Mouse (Mus musculus) neural tube, embryonic 15.5 days (tissue): ENCODE data around the gene Sowahc. TPM values are rescaled to one million over a fixed set of nuclear protein-coding genes. Genes with fewer than 3 reads are reported as not detected.

Source experiments
- ATAC-seq: fragments of 200-750 bp; cut with Nextera tagmentation; 2 replicates; pipeline ENCODE4 v1.8.0; 2017; ENCODE audit warnings: mild to moderate bottlenecking, moderate TSS enrichment, moderate library complexity; ENCODE audit not compliant: low FRiP score
- H3K27ac ChIP-seq: fragments of 300-500 bp; sonication (generic); replicated peaks from 2 replicates; pipeline ENCODE4 v1.5.1; 2015; ENCODE audit warnings: mild to moderate bottlenecking, inconsistent platforms
- H3K27me3 ChIP-seq: fragments of 300-500 bp; sonication (generic); replicated peaks from 2 replicates; pipeline ENCODE4 v1.6.1; 2015; ENCODE audit warnings: inconsistent platforms
- H3K36me3 ChIP-seq: fragments of 300-500 bp; sonication (generic); 2 replicates; pipeline ENCODE4 v1.6.1; 2015; ENCODE audit warnings: inconsistent platforms
- H3K4me1 ChIP-seq: fragments of 300-500 bp; sonication (generic); 2 replicates; pipeline ENCODE4 v1.6.1; 2015; ENCODE audit warnings: inconsistent platforms
- H3K4me2 ChIP-seq: fragments of 300-500 bp; sonication (generic); 2 replicates; pipeline ENCODE4 v1.6.1; 2015; ENCODE audit warnings: inconsistent platforms, mild to moderate bottlenecking, moderate library complexity
- H3K4me3 ChIP-seq: fragments of 300-500 bp; sonication (generic); replicated peaks from 2 replicates; pipeline ENCODE4 v1.5.1; 2015; ENCODE audit warnings: mild to moderate bottlenecking, inconsistent platforms
- H3K9ac ChIP-seq: fragments of 300-500 bp; sonication (generic); replicated peaks from 2 replicates; pipeline ENCODE4 v1.6.1; 2015; ENCODE audit warnings: mild to moderate bottlenecking, inconsistent platforms
- H3K9me3 ChIP-seq: fragments of 300-500 bp; sonication (generic); replicated peaks from 2 replicates; pipeline ENCODE4 v1.6.1; 2016; ENCODE audit warnings: inconsistent platforms
- WGBS: fragments of 180-500 bp; shearing (Covaris S2); methylation state at CpG from one replicate; pipeline ENCODE4 v1.1.7; 2015; ENCODE audit warnings: mixed read lengths; 5-methylcytosine and 5-hydroxymethylcytosine counted together
- polyA plus RNA-seq: library from polyadenylated mRNA; unstranded; fragments of >200 nt; fragmentation: Nextera tagmentation; extraction: Ambion mirVana; gene quantifications from 2 replicates; pipeline ENCODE4 v1.2.1, GENCODE M21; 2015

The Sowahc gene
- polyA plus RNA-seq, 1 experiment from 2014 or later, result 18.1 TPM

GRCm38 (mm10) chr10:59256533-59256932 is 34.8 kb downstream of the Sowahc start:
- H3K9ac ChIP-seq, result no peak overlapping the region
- no peaks in the 10 kb centered on the region for H3K27me3 ChIP-seq
- H3K9me3 ChIP-seq, result no peaks in the 10 kb centered on the region
- H3K4me3 ChIP-seq, result no peak overlapping the region
- H3K27ac ChIP-seq, result no peak overlapping the region
- no peak for ATAC-seq
- 92% methylated on average over 2 of the region's 2 CpGs for WGBS
- H3K4me1 ChIP-seq, result no peaks in the 10 kb centered on the region
- H3K36me3 ChIP-seq, result no peaks in the 10 kb centered on the region
- no peak overlapping the region for H3K4me2 ChIP-seq

- no peak overlapping the region for H3K9ac ChIP-seq
- no peaks in the 10 kb centered on the region for H3K36me3 ChIP-seq
- no peaks in the 10 kb centered on the region for H3K27me3 ChIP-seq
- no peak overlapping the region for H3K4me2 ChIP-seq
- no peak overlapping the region for H3K4me3 ChIP-seq
- no peaks in the 10 kb centered on the region for H3K4me1 ChIP-seq
- H3K27ac ChIP-seq, result no peak overlapping the region
- H3K9me3 ChIP-seq, result no peaks in the 10 kb centered on the region
- ATAC-seq, result no peak
- WGBS, result 74% methylated on average over 6 of the region's 6 CpGs
These were observed 37.8 kb downstream of the Sowahc start for GRCm38 (mm10) chr10:59259572-59259971.

- no peak for ATAC-seq
- no peaks in the 10 kb centered on the region for H3K36me3 ChIP-seq
- H3K4me3 ChIP-seq, result no peak overlapping the region
- no peak overlapping the region for H3K4me2 ChIP-seq
- H3K4me1 ChIP-seq, result no peaks in the 10 kb centered on the region
- WGBS, result 48% methylated on average over 3 of the region's 3 CpGs
- no peak overlapping the region for H3K9ac ChIP-seq
- no peak overlapping the region for H3K27ac ChIP-seq
- H3K27me3 ChIP-seq, result no peaks in the 10 kb centered on the region
- no peaks in the 10 kb centered on the region for H3K9me3 ChIP-seq
These were observed 39.9 kb downstream of the Sowahc start for GRCm38 (mm10) chr10:59261603-59262002.

DNA sequence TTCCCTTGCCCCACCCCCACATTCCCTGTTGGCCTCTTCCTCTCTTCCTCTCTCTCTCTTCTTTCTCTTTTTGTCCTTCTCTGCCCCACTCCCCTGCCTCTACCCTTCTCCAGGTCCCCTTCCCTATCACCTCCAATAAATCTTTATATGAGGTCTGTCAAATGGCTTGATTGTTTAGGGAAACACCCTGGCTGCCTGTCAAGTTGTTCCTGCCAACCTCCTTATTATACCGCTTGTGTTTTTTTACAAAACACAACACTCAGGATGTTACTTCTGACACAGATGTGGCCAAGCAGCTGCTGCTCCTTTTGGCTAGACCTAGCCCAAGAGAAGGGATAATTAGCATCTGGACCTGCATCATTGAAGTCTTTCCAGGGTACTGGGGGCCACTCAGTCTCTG is 40.3 kb downstream of the Sowahc start:
- ATAC-seq, result no peak
- 74% methylated on average over 1 of the region's 1 CpGs for WGBS

GRCm38 (mm10) chr10:59262979-59263378 is 41.2 kb downstream of the Sowahc start:
- Histone ChIP-seq H3K36me3 (no peaks in the 10 kb centered on the region), H3K4me2 (no peak overlapping the region), H3K27ac (no peak overlapping the region), H3K9me3 (no peaks in the 10 kb centered on the region), H3K27me3 (no peaks in the 10 kb centered on the region), H3K9ac (no peak overlapping the region), H3K4me3 (no peak overlapping the region), H3K4me1 (no peaks in the 10 kb centered on the region)
- ATAC-seq, result no peak
- WGBS, result 33% methylated on average over 7 of the region's 7 CpGs

More for the DNA sequence above, 40.3 kb downstream of the Sowahc start:
- Histone ChIP-seq H3K9me3 (no peaks in the 10 kb centered on the region), H3K4me1 (no peaks in the 10 kb centered on the region), H3K27me3 (no peaks in the 10 kb centered on the region), H3K27ac (no peak overlapping the region), H3K4me2 (no peak overlapping the region), H3K9ac (no peak overlapping the region), H3K4me3 (no peak overlapping the region), H3K36me3 (no peaks in the 10 kb centered on the region)

GRCm38 (mm10) chr10:59265067-59265466 is 43.3 kb downstream of the Sowahc start:
- ATAC-seq, result no peak
- 73% methylated on average over 7 of the region's 7 CpGs for WGBS

GRCm38 (mm10) chr10:59265674-59266073 is 43.9 kb downstream of the Sowahc start:
- no peak overlapping the region for H3K4me2 ChIP-seq
- no peaks in the 10 kb centered on the region for H3K4me1 ChIP-seq
- H3K27ac ChIP-seq, result no peak overlapping the region
- H3K4me3 ChIP-seq, result no peak overlapping the region
- WGBS, result 68% methylated on average over 4 of the region's 4 CpGs
- H3K9ac ChIP-seq, result no peak overlapping the region
- no peaks in the 10 kb centered on the region for H3K27me3 ChIP-seq
- H3K36me3 ChIP-seq, result no peaks in the 10 kb centered on the region
- no peak for ATAC-seq
- no peaks in the 10 kb centered on the region for H3K9me3 ChIP-seq

More at GRCm38 (mm10) chr10:59265067-59265466, 43.3 kb downstream of the Sowahc start:
- Histone ChIP-seq H3K36me3 (no peaks in the 10 kb centered on the region), H3K27me3 (no peaks in the 10 kb centered on the region), H3K4me2 (no peak overlapping the region), H3K4me1 (no peaks in the 10 kb centered on the region), H3K9me3 (no peaks in the 10 kb centered on the region), H3K9ac (no peak overlapping the region), H3K4me3 (no peak overlapping the region), H3K27ac (no peak overlapping the region)

- no peak overlapping the region for H3K4me3 ChIP-seq
- ATAC-seq, result no peak
- H3K9me3 ChIP-seq, result no peaks in the 10 kb centered on the region
- H3K36me3 ChIP-seq, result no peaks in the 10 kb centered on the region
- no peak overlapping the region for H3K9ac ChIP-seq
- H3K27ac ChIP-seq, result no peak overlapping the region
- no peaks in the 10 kb centered on the region for H3K27me3 ChIP-seq
- no peak overlapping the region for H3K4me2 ChIP-seq
- 94% methylated on average over 1 of the region's 1 CpGs for WGBS
- H3K4me1 ChIP-seq, result no peaks in the 10 kb centered on the region
These were observed 44.3 kb downstream of the Sowahc start for GRCm38 (mm10) chr10:59266097-59266496.

- Histone ChIP-seq H3K4me1 (no peaks in the 10 kb centered on the region), H3K4me2 (no peak overlapping the region), H3K9me3 (no peaks in the 10 kb centered on the region), H3K4me3 (no peak overlapping the region), H3K9ac (no peak overlapping the region), H3K27me3 (no peaks in the 10 kb centered on the region), H3K27ac (no peak overlapping the region), H3K36me3 (no peaks in the 10 kb centered on the region)
- 70% methylated on average over 2 of the region's 2 CpGs for WGBS
- no peak for ATAC-seq
These were observed 45.5 kb downstream of the Sowahc start for GRCm38 (mm10) chr10:59267275-59267674.

- Histone ChIP-seq H3K4me2 (no peak overlapping the region), H3K9me3 (no peaks in the 10 kb centered on the region), H3K27me3 (no peaks in the 10 kb centered on the region), H3K27ac (no peak overlapping the region), H3K36me3 (no peaks in the 10 kb centered on the region), H3K4me3 (no peak overlapping the region), H3K9ac (no peak overlapping the region), H3K4me1 (no peaks in the 10 kb centered on the region)
- ATAC-seq, result no peak
- 60% methylated on average over 4 of the region's 4 CpGs for WGBS
These were observed 46.4 kb downstream of the Sowahc start for GRCm38 (mm10) chr10:59268109-59268508.

GRCm38 (mm10) chr10:59268754-59269153 is 47.0 kb downstream of the Sowahc start:
- ATAC-seq, result no peak
- Histone ChIP-seq H3K27ac (no peak overlapping the region), H3K27me3 (no peaks in the 10 kb centered on the region), H3K4me2 (no peak overlapping the region), H3K4me3 (no peak overlapping the region), H3K36me3 (no peaks in the 10 kb centered on the region), H3K9ac (no peak overlapping the region), H3K4me1 (no peaks in the 10 kb centered on the region), H3K9me3 (no peaks in the 10 kb centered on the region)
- WGBS, result 41% methylated on average over 3 of the region's 3 CpGs

- H3K4me2 ChIP-seq, result no peak overlapping the region
- H3K9ac ChIP-seq, result no peak overlapping the region
- H3K4me3 ChIP-seq, result no peak overlapping the region
- H3K27me3 ChIP-seq, result no peaks in the 10 kb centered on the region
- H3K9me3 ChIP-seq, result no peaks in the 10 kb centered on the region
- H3K27ac ChIP-seq, result no peak overlapping the region
- WGBS, result 89% methylated on average over 5 of the region's 5 CpGs
- no peaks in the 10 kb centered on the region for H3K4me1 ChIP-seq
- H3K36me3 ChIP-seq, result no peaks in the 10 kb centered on the region
- ATAC-seq, result no peak
These were observed 54.0 kb downstream of the Sowahc start for GRCm38 (mm10) chr10:59275745-59276144.
